Mouse (Mus musculus) neural tube, embryonic 12.5 days (tissue): ENCODE data around the gene Calcoco2. TPM values are rescaled to one million over a fixed set of nuclear protein-coding genes. Genes with fewer than 3 reads are reported as not detected.
"Not testable (repeated sequence)": the region's sequence is repeated elsewhere in the genome, so short reads cannot be mapped to it uniquely, and the experiment has no call there.

Experiments
- ATAC-seq: fragments of 200-750 bp; cut with Nextera tagmentation; 2 replicates; pipeline ENCODE4 v1.8.0; 2017; ENCODE audit warnings: low read depth, mild to moderate bottlenecking, moderate TSS enrichment, moderate library complexity; ENCODE audit not compliant: low FRiP score
- H3K27ac ChIP-seq: fragments of 300-500 bp; sonication (generic); 2 replicates; pipeline ENCODE4 v1.5.1; 2016
- H3K27me3 ChIP-seq: fragments of 300-500 bp; sonication (generic); replicated peaks from 2 replicates; pipeline ENCODE4 v1.6.1; 2016; ENCODE audit warnings: mild to moderate bottlenecking
- H3K36me3 ChIP-seq: fragments of 300-500 bp; sonication (generic); 2 replicates; pipeline ENCODE4 v1.6.1; 2016; ENCODE audit warnings: mild to moderate bottlenecking
- H3K4me1 ChIP-seq: fragments of 300-500 bp; sonication (generic); 2 replicates; pipeline ENCODE4 v1.6.1; 2016
- H3K4me2 ChIP-seq: fragments of 300-500 bp; sonication (generic); replicated peaks from 2 replicates; pipeline ENCODE4 v1.6.1; 2016; ENCODE audit warnings: mild to moderate bottlenecking
- H3K4me3 ChIP-seq: fragments of 300-500 bp; sonication (generic); 2 replicates; pipeline ENCODE4 v1.5.1; 2016
- H3K9ac ChIP-seq: fragments of 300-500 bp; sonication (generic); 2 replicates; pipeline ENCODE4 v1.6.1; 2016; ENCODE audit warnings: mild to moderate bottlenecking
- H3K9me3 ChIP-seq: fragments of 300-500 bp; sonication (generic); 2 replicates; pipeline ENCODE4 v1.6.1; 2016; ENCODE audit warnings: mild to moderate bottlenecking
- WGBS: fragments of 180-500 bp; shearing (Covaris S2); methylation state at CpG from one replicate; pipeline ENCODE4 v1.1.7; 2016; 5-methylcytosine and 5-hydroxymethylcytosine counted together
- polyA plus RNA-seq: library from polyadenylated mRNA; unstranded; fragments of >200 nt; fragmentation: Nextera tagmentation; extraction: Ambion mirVana; gene quantifications from 2 replicates; pipeline ENCODE4 v1.2.1, GENCODE M21; 2016

Calcoco2 gene
- polyA plus RNA-seq, 1 experiment from 2014 or later, result not detected

DNA sequence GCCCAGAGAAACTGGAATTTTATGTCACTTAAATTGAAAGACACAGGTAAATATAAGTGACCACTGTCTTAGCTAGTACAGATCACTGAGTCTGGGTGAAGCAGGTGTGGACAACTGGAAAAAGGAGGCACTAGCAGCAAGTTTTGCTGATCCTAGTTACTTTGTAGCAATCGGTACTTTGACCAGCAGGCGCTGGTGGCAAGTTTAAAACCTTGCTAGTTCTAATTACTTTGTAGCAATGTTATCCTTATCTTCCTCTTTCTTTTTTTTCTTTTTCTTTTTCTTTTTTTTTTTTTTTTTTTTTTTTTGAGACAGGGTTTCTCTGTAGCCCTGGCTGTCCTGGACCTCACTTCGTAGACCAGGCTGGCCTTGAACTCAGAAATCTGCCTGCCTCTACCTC lies 4.4 kb upstream of the Calcoco2 start:
- 92% methylated on average over 3 of the region's 3 CpGs for WGBS
- Histone ChIP-seq H3K27me3 (0 out of 2 replicates have a peak, but pooled peaks cover 3% of the 10 kb centered on the region), H3K27ac (no peak overlapping the region), H3K4me1 (no peaks in the 10 kb centered on the region), H3K9me3 (no peaks in the 10 kb centered on the region), H3K4me2 (no peak overlapping the region), H3K36me3 (no peaks in the 10 kb centered on the region), H3K9ac (no peak overlapping the region), H3K4me3 (no peak overlapping the region)
- ATAC-seq, result no peak

DNA sequence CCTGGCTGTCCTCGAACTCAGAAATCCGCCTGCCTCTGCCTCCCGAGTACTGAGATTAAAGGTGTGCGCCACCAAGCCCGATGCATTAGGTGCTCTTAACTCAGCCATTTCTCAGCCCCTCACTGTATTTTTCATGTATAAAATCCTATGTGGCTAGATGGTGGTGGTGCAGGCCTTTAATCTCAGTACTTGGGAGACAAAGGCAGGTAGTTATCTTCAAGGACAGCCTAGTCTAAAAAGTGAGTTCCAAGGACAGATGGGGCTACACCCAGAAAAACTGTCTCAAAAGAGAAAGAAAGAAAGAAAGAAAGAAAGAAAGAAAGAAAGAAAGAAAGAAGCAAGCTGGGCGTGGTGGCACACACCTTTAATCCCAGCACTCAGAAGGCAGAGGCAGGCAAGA lies 3.7 kb upstream of the Calcoco2 start:
- no peak overlapping the region for H3K4me3 ChIP-seq
- 0 out of 2 replicates have a peak, but pooled peaks cover 1% of the 10 kb centered on the region for H3K27me3 ChIP-seq
- no peak for ATAC-seq
- no peaks in the 10 kb centered on the region for H3K4me1 ChIP-seq
- H3K4me2 ChIP-seq, result no peak overlapping the region
- H3K36me3 ChIP-seq, result no peaks in the 10 kb centered on the region
- no peak overlapping the region for H3K27ac ChIP-seq
- H3K9ac ChIP-seq, result no peak overlapping the region
- no peaks in the 10 kb centered on the region for H3K9me3 ChIP-seq
- 91% methylated on average over 6 of the region's 6 CpGs for WGBS

DNA sequence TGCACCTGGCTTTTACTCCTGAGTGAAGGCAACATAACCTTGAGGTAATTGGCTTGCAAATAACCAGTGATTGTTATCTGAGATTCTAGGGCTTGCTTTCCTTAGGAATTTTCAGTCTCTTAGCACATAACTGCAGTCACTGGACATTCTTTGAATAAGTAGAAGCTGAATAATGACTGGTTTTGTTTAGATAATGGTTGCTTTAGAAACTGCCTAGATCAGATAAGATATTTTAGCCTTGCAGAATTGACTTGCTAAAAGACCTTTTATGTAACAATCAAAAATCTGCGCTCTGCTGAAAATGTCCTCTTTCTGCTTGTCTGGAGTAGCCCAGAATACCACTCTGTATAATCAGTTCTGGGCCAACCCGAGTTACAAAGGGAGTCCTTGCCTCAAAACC lies 2.3 kb upstream of the Calcoco2 start:
- no peak overlapping the region for H3K4me3 ChIP-seq
- H3K36me3 ChIP-seq, result no peaks in the 10 kb centered on the region
- H3K9ac ChIP-seq, result no peak overlapping the region
- WGBS, result 70% methylated on average over 2 of the region's 2 CpGs
- ATAC-seq, result no peak
- H3K4me2 ChIP-seq, result no peak overlapping the region
- no peaks in the 10 kb centered on the region for H3K27me3 ChIP-seq
- H3K4me1 ChIP-seq, result no peaks in the 10 kb centered on the region
- no peak overlapping the region for H3K27ac ChIP-seq
- H3K9me3 ChIP-seq, result no peaks in the 10 kb centered on the region

- WGBS, result 69% methylated on average over 2 of the region's 2 CpGs
- H3K27me3 ChIP-seq, H3K9ac ChIP-seq, H3K36me3 ChIP-seq, ATAC-seq, H3K9me3 ChIP-seq, H3K4me2 ChIP-seq, H3K4me1 ChIP-seq, H3K27ac ChIP-seq, H3K4me3 ChIP-seq: not testable (repeated sequence)
Measured at GRCm38 (mm10) chr11:96110950-96111349, 814 bp downstream of the Calcoco2 start.

GRCm38 (mm10) chr11:96108376-96108775 lies 3.4 kb downstream of the Calcoco2 start:
- H3K27me3 ChIP-seq, result no peaks in the 10 kb centered on the region
- WGBS, result 81% methylated on average over 1 of the region's 1 CpGs

DNA sequence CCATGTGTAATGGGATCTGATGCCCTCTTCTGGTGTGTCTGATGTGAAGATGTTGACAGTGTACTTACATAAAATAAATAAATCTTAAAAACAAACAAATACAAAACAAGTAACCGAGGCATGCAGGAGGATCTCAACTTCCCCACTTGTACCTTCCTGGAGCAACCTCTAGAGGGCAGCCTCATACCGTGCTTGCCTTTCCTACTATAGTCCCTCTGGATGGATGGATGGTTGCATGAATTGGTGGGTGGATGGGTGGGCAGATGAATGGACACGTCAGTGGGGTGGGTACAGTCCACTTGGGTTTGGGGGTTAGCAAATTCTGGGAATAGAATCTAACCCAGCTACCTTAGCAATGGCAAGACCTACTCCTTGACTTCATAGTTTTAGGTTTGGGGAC lies 18.4 kb downstream of the Calcoco2 start:
- no peak overlapping the region for H3K9ac ChIP-seq
- WGBS, result 12% methylated on average over 3 of the region's 3 CpGs
- no peak overlapping the region for H3K4me3 ChIP-seq
- H3K36me3 ChIP-seq, result no peaks in the 10 kb centered on the region
- no peak overlapping the region for H3K4me2 ChIP-seq
- 0 out of 2 replicates have a peak, but pooled peaks cover 4% of the 10 kb centered on the region for H3K27me3 ChIP-seq
- no peaks in the 10 kb centered on the region for H3K9me3 ChIP-seq
- ATAC-seq, result no peak
- no peak overlapping the region for H3K27ac ChIP-seq
- no peaks in the 10 kb centered on the region for H3K4me1 ChIP-seq

More at GRCm38 (mm10) chr11:96108376-96108775, 3.4 kb downstream of the Calcoco2 start:
- ATAC-seq, result no peak
- Histone ChIP-seq H3K4me1 (no peaks in the 10 kb centered on the region), H3K4me3 (no peak overlapping the region), H3K9me3 (no peaks in the 10 kb centered on the region), H3K4me2 (no peak overlapping the region), H3K27ac (no peak overlapping the region), H3K9ac (no peak overlapping the region), H3K36me3 (no peaks in the 10 kb centered on the region)

DNA sequence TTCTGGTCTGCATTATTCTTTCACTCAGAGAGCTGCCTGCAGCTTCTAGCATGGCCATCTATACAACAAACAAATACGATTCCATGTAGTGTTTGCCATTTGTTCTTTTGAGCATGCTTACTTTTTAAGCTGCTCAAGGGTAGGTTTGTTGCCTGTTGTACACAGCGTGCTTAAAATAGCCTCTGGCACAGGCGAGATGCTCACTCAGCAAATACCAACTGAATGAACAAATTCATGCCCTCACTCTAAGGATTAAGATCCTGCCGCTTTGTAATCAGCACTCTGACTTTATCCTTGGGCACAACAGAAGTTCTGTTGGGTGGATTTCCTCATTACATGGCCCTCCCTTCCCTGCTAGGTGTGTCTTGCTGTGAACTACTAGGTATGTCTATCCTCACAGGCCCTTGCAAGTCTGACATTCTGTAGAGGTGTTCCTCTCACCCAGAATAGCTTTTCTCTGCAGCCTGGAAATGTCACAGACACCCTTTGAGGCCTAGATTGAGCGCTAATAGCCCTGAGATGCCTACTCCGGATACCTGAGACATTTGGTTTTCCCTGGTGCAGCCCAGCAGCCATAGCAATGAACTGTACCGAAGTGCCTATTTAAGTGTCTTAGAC lies 19.0 kb downstream of the Calcoco2 start:
- H3K27ac ChIP-seq, result no peak overlapping the region
- 46% methylated on average over 7 of the region's 7 CpGs for WGBS

DNA sequence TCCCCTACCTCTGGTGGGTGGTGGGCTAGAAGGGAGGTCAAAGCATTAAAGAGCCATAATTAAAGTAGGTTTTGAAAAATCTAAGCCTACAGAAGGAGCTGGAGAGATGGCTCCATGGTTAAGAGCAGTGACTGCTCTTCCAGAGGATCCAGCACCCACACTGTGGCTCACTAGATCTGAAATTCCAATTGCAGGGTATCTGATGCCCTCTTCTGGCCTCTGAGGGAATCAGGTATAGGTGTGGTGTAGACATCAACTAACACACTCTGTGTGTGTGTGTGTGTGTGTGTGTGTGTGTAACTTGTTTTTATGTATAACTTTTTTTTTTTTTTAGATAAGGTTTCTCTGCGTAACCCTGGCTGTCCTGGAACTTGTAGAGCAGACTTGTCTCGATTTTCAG lies 20.7 kb downstream of the Calcoco2 start:
- no peak for ATAC-seq
- 71% methylated on average over 2 of the region's 2 CpGs for WGBS

More for the DNA sequence above, 19.0 kb downstream of the Calcoco2 start:
- Histone ChIP-seq H3K27me3 (0 out of 2 replicates have a peak, but pooled peaks cover 4% of the 10 kb centered on the region), H3K9ac (no peak overlapping the region), H3K4me2 (no peak overlapping the region), H3K36me3 (no peaks in the 10 kb centered on the region), H3K4me3 (no peak overlapping the region), H3K4me1 (no peaks in the 10 kb centered on the region), H3K9me3 (no peaks in the 10 kb centered on the region)
- no peak for ATAC-seq

DNA sequence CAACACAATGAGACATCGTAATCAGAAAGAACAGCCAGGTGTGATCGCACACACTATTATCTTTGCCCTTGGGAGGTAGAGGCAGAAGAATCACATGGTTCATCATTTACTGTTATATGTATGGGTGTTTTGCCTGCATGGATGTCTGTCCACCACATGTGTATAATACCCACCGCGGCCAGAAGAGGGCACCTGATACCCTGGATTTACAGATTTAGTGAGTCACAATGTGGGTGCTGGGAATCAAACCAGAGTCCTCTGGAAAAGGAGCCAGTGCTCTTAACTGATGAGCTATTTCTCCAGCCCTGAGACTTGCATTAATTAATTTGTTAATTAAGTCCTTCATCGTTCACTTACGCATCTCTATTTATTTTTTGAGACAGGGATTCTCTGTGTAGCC lies 23.8 kb downstream of the Calcoco2 start:
- Histone ChIP-seq H3K36me3 (no peaks in the 10 kb centered on the region), H3K4me2 (no peak overlapping the region), H3K27me3 (0 out of 2 replicates have a peak, but pooled peaks cover 3% of the 10 kb centered on the region), H3K9me3 (no peaks in the 10 kb centered on the region), H3K4me1 (no peaks in the 10 kb centered on the region), H3K4me3 (no peak overlapping the region), H3K9ac (no peak overlapping the region), H3K27ac (no peak overlapping the region)
- WGBS, result 87% methylated on average over 6 of the region's 6 CpGs
- ATAC-seq, result no peak

More for the DNA sequence above, 20.7 kb downstream of the Calcoco2 start:
- no peaks in the 10 kb centered on the region for H3K36me3 ChIP-seq
- H3K9me3 ChIP-seq, result no peaks in the 10 kb centered on the region
- H3K4me1 ChIP-seq, result no peaks in the 10 kb centered on the region
- H3K27me3 ChIP-seq, result 0 out of 2 replicates have a peak, but pooled peaks cover 4% of the 10 kb centered on the region
- no peak overlapping the region for H3K9ac ChIP-seq
- H3K4me3 ChIP-seq, result no peak overlapping the region
- no peak overlapping the region for H3K4me2 ChIP-seq
- no peak overlapping the region for H3K27ac ChIP-seq

DNA sequence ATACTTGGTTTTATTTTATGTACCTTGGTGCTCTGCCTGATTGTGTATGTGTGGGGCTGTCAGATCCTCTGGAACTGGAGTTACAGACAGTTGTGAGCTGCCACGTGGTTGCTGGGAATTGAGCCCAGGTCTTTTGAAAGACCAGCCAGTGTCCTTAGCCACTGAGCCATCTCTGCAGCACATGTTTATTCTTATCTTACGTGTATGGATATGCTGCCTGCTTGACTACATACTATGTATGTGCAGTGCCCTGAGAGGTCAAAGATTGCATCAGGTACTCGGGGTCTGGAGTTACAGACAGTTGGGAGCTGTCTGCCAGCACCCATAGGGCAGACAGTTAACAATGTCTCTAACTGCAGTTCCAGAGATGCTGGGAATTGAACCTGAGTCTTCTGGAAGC lies 29.1 kb downstream of the Calcoco2 start:
- no peak overlapping the region for H3K4me2 ChIP-seq
- 78% methylated on average over 3 of the region's 3 CpGs for WGBS
- H3K4me1 ChIP-seq, result no peaks in the 10 kb centered on the region
- no peak overlapping the region for H3K4me3 ChIP-seq
- no peak overlapping the region for H3K27ac ChIP-seq
- no peaks in the 10 kb centered on the region for H3K36me3 ChIP-seq
- H3K27me3 ChIP-seq, result no peaks in the 10 kb centered on the region
- H3K9me3 ChIP-seq, result no peaks in the 10 kb centered on the region
- no peak overlapping the region for H3K9ac ChIP-seq
- no peak for ATAC-seq

DNA sequence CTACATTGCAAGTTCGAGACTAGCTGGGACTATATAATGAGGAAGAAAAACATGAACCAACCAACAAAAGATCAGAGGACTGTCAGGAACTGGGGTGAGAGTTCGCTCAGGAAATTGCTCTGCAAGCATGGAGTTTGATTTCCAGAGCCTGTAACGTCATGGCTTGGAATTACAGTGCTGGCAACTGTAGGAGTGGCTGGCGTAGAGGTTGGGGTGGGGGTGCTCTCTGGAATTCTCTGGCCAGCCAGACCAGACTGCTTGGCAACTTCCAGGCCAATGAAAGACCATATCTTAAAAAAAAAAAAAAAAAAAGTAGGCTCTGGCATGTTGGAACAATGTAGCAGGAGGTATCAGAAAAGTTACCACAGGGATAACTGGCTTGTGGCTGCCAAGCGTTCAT lies 31.0 kb downstream of the Calcoco2 start:
- no peak for ATAC-seq
- H3K4me1 ChIP-seq, result no peaks in the 10 kb centered on the region
- no peak overlapping the region for H3K4me2 ChIP-seq
- H3K27ac ChIP-seq, result no peak overlapping the region
- H3K36me3 ChIP-seq, result no peaks in the 10 kb centered on the region
- no peaks in the 10 kb centered on the region for H3K27me3 ChIP-seq
- no peak overlapping the region for H3K4me3 ChIP-seq
- 85% methylated on average over 5 of the region's 5 CpGs for WGBS
- H3K9ac ChIP-seq, result no peak overlapping the region
- no peaks in the 10 kb centered on the region for H3K9me3 ChIP-seq

GRCm38 (mm10) chr11:96076221-96077105 lies 35.3 kb downstream of the Calcoco2 start:
- Histone ChIP-seq H3K4me1 (peaks cover 13% of the 10 kb centered on the region), H3K36me3 (peaks cover 6% of the 10 kb centered on the region; the same call in 1 of the 2 replicates), H3K9ac (no peak overlapping the region), H3K4me2 (peak overlapping the region; percentile 54), H3K27ac (no peak overlapping the region), H3K9me3 (no peaks in the 10 kb centered on the region), H3K4me3 (peak overlapping the region; percentile 12), H3K27me3 (no peaks in the 10 kb centered on the region)
- WGBS, result 68% methylated on average over 13 of the region's 13 CpGs
- no peak for ATAC-seq
